Mouse (Mus musculus) macrophage (primary cell): ENCODE measurements around the gene Mea1. TPM values are rescaled to one million over a fixed set of nuclear protein-coding genes. Genes with fewer than 3 reads are reported as not detected.

Experiments
- H3K27ac ChIP-seq: fragments of 350-480 bp; formaldehyde crosslinking; 2 replicates; pipeline ENCODE4 v1.9.0; 2021
- H3K36me3 ChIP-seq: fragments of 350-480 bp; formaldehyde crosslinking; 2 replicates; pipeline ENCODE4 v1.9.0; 2021; ENCODE audit errors: inconsistent target
- H3K4me3 ChIP-seq: fragments of 350-480 bp; formaldehyde crosslinking; 2 replicates; pipeline ENCODE4 v1.9.0; 2021; ENCODE audit errors: inconsistent target
- H3K79me2 ChIP-seq: fragments of 350-480 bp; formaldehyde crosslinking; 2 replicates; pipeline ENCODE4 v1.9.0; 2021; ENCODE audit errors: inconsistent target
- WGBS: methylation state at CpG from one replicate; pipeline ENCODE4 v1.1.7; 2026; ENCODE audit warnings: inconsistent platforms; ENCODE audit not compliant: missing documents; 5-methylcytosine and 5-hydroxymethylcytosine counted together
- polyA plus RNA-seq: library from polyadenylated mRNA; stranded (reverse); fragments of 250-400 nt; gene quantifications from 3 replicates; pipeline ENCODE4 v1.2.4, GENCODE M21; 2018; ENCODE audit warnings: inconsistent platforms

Mea1 gene
- polyA plus RNA-seq, 1 experiment from 2014 or later: 96.1 TPM

DNA sequence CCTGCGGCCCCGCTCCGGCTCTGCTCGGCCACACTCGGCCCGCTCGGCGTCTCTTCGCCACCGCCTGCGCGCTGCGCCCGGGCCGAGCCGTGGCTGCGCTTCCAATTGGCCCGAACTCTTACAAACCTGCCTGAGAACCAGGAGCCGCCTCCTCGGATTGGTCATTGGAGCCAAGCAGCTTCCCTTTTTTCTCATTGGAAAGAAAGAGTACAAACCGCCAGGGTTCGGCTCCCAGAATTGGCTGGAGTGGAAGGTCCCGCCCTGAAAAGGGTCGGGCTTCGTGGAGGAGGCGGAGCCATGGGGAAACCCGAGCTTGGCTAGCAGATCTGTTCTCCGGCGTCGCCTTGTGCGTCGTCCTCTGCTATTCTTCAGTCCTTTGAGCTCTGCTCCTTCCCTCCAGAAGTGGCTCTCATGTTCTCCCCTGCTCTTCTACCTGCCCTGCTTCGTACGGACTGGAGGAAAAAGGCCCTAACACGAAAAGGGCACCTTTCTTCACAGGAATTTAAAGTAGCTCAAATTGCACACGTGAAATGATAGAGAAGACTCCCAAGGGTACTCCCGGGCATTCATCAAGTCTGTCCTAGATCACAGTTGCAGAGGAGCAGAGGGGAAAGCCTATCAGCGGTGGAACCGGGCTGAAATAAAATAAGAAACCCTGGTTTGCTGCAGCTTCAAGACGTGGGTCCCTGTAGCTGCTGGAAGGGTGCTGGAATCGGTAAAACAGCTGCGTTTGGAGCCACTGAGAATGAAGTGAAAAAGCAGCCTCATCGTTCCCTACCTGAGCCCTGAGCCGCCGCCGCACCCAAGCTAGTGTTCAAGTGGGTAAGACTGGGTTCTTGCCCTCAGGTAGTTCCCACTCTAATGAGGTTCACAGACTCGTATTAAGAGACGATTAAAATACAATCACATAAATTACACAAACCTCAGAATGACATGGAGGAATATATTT, 26.6 kb downstream of the Mea1 start, which contains the start of gene Ppp2r5d:
Gene Ppp2r5d, minus strand, starts transcription at position 225 of the 949 bp plus-strand sequence.
- Histone ChIP-seq H3K36me3 (no peaks in the 10 kb centered on the region), H3K79me2 (peaks cover 40% of the 10 kb centered on the region), H3K4me3 (peak within 1 kb of the TSS; percentile 53), H3K27ac (peak within 1 kb of the TSS; percentile 4; the same call in 1 of the 2 replicates)
- 3% methylated on average over 48 of the region's 48 CpGs for WGBS

DNA sequence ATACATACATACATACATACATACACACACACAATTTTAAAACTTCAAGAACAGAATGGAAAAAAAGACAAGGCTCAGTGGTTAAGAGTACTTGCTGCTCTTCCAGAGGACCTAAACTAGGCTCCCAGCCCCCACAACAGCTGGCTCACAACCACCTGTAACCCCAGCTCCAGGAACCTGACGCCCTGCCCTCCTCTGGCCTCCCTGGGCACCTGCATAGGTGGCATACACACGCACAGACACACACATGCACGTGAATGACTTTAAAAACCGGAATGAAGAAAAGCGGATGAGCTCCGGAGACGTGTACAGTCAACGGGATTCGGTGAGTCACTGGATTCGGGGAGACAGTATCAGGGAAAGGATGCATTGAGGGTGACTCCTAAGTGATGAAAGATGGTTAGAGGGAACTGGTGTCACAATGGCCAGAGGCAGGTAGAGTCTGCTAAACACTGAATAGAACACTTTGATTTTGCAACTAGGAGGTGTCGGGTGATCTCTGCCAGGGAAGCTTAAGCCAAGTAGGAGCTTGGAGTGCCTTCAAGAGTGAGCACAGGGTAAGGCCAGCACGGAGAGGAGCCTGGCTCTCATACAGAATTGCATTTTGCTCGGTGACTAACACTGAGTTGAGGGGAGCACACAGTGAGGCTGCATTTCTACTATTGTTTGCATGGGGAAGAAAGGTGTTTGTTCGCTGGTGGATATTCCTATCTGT, 27.9 kb downstream of the Mea1 start:
- H3K27ac ChIP-seq: no peak overlapping the region
- no peaks in the 10 kb centered on the region for H3K36me3 ChIP-seq
- H3K79me2 ChIP-seq: peaks cover 28% of the 10 kb centered on the region
- 98% methylated on average over 14 of the region's 14 CpGs for WGBS
- no peak overlapping the region for H3K4me3 ChIP-seq

DNA sequence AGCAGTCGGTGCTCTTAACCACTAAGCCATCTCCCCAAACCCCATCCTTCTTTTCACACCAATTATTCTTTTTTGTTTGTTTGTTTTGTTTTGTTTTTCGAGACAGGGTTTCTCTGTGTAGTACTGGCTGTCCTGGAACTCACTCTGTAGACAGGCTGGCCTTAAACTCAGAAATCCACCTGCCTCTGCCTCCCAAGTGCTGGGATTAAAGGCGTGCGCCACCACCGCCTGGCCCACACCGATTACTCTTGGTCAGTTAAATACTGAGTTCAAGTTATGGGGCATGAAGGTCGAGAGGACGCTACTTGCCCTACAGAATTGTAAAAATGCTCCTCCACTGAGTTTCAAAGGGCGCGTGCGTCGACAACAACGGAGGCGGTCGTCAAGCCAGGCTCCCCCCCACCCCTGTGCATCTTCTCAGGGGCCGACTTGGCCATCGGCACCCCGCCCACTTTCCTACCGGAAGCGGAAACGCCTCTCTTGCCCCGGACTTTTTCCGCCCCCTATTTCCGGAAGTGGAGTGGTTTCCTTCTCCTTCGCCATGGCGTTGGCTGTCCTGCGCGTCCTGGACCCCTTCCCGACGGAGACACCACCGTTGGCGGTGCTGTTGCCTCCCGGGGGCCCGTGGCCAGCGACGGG, 32.5 kb downstream of the Mea1 start, which contains the start of gene Pex6:
Gene Pex6, plus strand, starts transcription at position 505 of the 639 bp plus-strand sequence.
- 7% methylated on average over 36 of the region's 36 CpGs for WGBS
- Histone ChIP-seq H3K79me2 (peaks cover 21% of the 10 kb centered on the region), H3K36me3 (peaks cover 21% of the 10 kb centered on the region), H3K27ac (peak within 1 kb of the TSS; percentile 10; the same call in 1 of the 2 replicates), H3K4me3 (peak within 1 kb of the TSS; percentile 61)

GRCm38 (mm10) chr17:46711612-46712271, 33.1 kb downstream of the Mea1 start:
- Histone ChIP-seq H3K4me3 (peak overlapping the region; percentile 61), H3K79me2 (peaks cover 21% of the 10 kb centered on the region), H3K27ac (peak overlapping the region; percentile 8; the same call in 1 of the 2 replicates), H3K36me3 (peaks cover 21% of the 10 kb centered on the region)
- WGBS: 1% methylated on average over 72 of the region's 76 CpGs

DNA sequence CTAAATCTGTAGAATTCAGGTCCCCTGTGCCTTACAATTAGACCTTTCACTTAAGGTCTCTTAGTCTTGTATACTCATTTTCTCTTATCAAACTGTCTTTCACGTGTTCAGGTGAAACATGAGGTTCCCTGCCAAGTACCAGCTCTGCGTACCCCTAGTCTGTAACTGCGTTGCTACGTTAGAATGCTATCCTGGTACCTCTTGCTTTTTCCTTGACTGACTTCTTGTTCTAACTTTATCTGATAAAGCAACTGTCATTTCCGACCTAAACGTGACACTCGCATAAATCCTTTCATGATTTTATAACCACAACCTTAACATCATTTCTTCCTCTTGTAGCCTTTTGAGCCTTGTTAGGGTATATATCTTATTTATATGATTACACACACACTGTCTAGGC, 33.8 kb downstream of the Mea1 start:
- 13% methylated on average over 7 of the region's 7 CpGs for WGBS
- H3K27ac ChIP-seq: peak overlapping the region; percentile 8; the same call in 1 of the 2 replicates
- H3K36me3 ChIP-seq: peaks cover 21% of the 10 kb centered on the region

DNA sequence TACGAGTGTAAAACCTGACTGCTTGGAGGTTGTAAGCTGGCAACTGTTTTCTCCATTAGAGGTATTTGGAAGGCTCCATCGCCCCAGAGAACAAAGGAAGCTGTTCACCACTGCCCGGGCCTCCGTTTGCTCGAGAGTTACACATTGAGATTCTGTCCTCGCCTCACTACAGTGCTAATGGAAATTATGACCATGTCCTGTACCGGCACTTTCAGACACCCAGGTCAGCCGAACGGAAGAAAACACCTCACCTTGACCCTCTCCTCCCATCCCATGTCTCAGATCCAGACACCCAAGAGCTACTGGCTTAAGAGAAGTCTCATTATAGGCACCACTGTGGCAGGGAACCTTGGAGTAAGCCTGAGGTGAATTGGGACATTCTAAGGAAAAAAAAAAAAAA, 35.3 kb downstream of the Mea1 start:
- peaks cover 21% of the 10 kb centered on the region for H3K79me2 ChIP-seq
- WGBS: 92% methylated on average over 9 of the region's 9 CpGs
- no peak overlapping the region for H3K4me3 ChIP-seq
- H3K36me3 ChIP-seq: peaks cover 21% of the 10 kb centered on the region
- no peak overlapping the region for H3K27ac ChIP-seq

More for the DNA sequence above, 33.8 kb downstream of the Mea1 start:
- H3K79me2 ChIP-seq: peaks cover 21% of the 10 kb centered on the region
- peak overlapping the region; percentile 61 for H3K4me3 ChIP-seq

- peaks cover 21% of the 10 kb centered on the region for H3K79me2 ChIP-seq
- WGBS: 95% methylated on average over 9 of the region's 11 CpGs
- peaks cover 21% of the 10 kb centered on the region for H3K36me3 ChIP-seq
- H3K4me3 ChIP-seq: no peak overlapping the region
- H3K27ac ChIP-seq: no peak overlapping the region
Observed at GRCm38 (mm10) chr17:46714756-46715481, 36.3 kb downstream of the Mea1 start.

DNA sequence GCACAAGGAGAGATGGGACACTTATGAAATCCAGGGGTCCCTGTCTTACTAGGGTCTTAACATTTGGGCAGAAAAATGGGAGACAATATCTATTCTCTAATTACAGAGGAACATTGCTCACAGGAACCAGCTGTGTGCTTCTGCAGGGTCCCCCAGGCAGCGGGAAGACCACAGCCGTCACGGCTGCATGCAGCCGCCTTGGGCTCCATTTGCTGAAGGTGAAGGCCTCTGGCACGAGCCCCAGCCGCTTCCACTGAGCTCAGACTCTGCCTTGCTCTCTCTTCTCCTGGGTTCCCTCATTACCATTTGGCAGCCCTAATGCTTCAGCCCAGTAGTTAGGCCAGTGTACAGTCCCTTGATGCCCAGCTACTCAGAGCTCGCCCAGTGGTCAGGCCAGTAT, 42.5 kb downstream of the Mea1 start:
- WGBS: 97% methylated on average over 7 of the region's 7 CpGs
- no peak overlapping the region for H3K4me3 ChIP-seq
- H3K79me2 ChIP-seq: no peaks in the 10 kb centered on the region
- H3K36me3 ChIP-seq: peaks cover 15% of the 10 kb centered on the region; the same call in 1 of the 2 replicates
- H3K27ac ChIP-seq: no peak overlapping the region

- no peak overlapping the region for H3K4me3 ChIP-seq
- WGBS: 91% methylated on average over 20 of the region's 20 CpGs
- H3K36me3 ChIP-seq: peaks cover 15% of the 10 kb centered on the region; the same call in 1 of the 2 replicates
- no peaks in the 10 kb centered on the region for H3K79me2 ChIP-seq
- no peak overlapping the region for H3K27ac ChIP-seq
Observed at GRCm38 (mm10) chr17:46724477-46725084, 46.0 kb downstream of the Mea1 start.

- peaks cover 15% of the 10 kb centered on the region; the same call in 1 of the 2 replicates for H3K36me3 ChIP-seq
- 79% methylated on average over 9 of the region's 9 CpGs for WGBS
- no peak overlapping the region for H3K4me3 ChIP-seq
- H3K79me2 ChIP-seq: no peaks in the 10 kb centered on the region
- no peak overlapping the region for H3K27ac ChIP-seq
Observed at GRCm38 (mm10) chr17:46725273-46725672, 46.7 kb downstream of the Mea1 start.

- Histone ChIP-seq H3K4me3 (no peak overlapping the region), H3K36me3 (peaks cover 15% of the 10 kb centered on the region; the same call in 1 of the 2 replicates), H3K79me2 (no peaks in the 10 kb centered on the region), H3K27ac (no peak overlapping the region)
- WGBS: 88% methylated on average over 26 of the region's 26 CpGs
Observed at GRCm38 (mm10) chr17:46725731-46726645, 47.4 kb downstream of the Mea1 start.

- WGBS: 98% methylated on average over 9 of the region's 11 CpGs
- Histone ChIP-seq H3K79me2 (no peaks in the 10 kb centered on the region), H3K36me3 (peaks cover 15% of the 10 kb centered on the region; the same call in 1 of the 2 replicates), H3K27ac (no peak overlapping the region), H3K4me3 (no peak overlapping the region)
Observed at GRCm38 (mm10) chr17:46727271-46727670, 48.7 kb downstream of the Mea1 start.
